Mouse (Mus musculus): Measurements from ENCODE around the gene Mcrip2. TPM values are rescaled to one million over a fixed set of nuclear protein-coding genes. Genes with fewer than 3 reads are reported as not detected.
A peak's percentile ranks its signal among the peaks of the same experiment; 100 is the strongest.

Mcrip2 gene
- polyA plus RNA-seq, 1 experiment from 2014 or later, result 70.3 TPM

GRCm38 (mm10) chr17:25879750-25880149 is 11.2 kb upstream of the Mcrip2 start:
- no peaks in the 10 kb centered on the region for H3K27me3 ChIP-seq (replicated peaks)
- peaks cover 54% of the 10 kb centered on the region for H3K36me3 ChIP-seq
- no peak overlapping the region for H3K27ac ChIP-seq
- peaks cover 45% of the 10 kb centered on the region for H3K4me1 ChIP-seq
- no peak overlapping the region for H3K9ac ChIP-seq
- no peak overlapping the region for H3K4me3 ChIP-seq
- WGBS (ENCODE audit: insufficient replicate concordance), result 77% methylated on average over 8 of the region's 8 CpGs
- H3K9me3 ChIP-seq (replicated peaks), result no peaks in the 10 kb centered on the region
- ATAC-seq, result no peak
- no peak overlapping the region for H3K4me2 ChIP-seq

GRCm38 (mm10) chr17:25879261-25879660 is 10.7 kb upstream of the Mcrip2 start:
- H3K4me3 ChIP-seq, result no peak overlapping the region
- no peak for ATAC-seq
- H3K27ac ChIP-seq, result no peak overlapping the region
- no peaks in the 10 kb centered on the region for H3K27me3 ChIP-seq (replicated peaks)
- H3K9me3 ChIP-seq (replicated peaks), result no peaks in the 10 kb centered on the region
- 69% methylated on average over 4 of the region's 4 CpGs for WGBS (ENCODE audit: insufficient replicate concordance)
- peaks cover 48% of the 10 kb centered on the region for H3K4me1 ChIP-seq
- peaks cover 49% of the 10 kb centered on the region for H3K36me3 ChIP-seq
- no peak overlapping the region for H3K9ac ChIP-seq
- H3K4me2 ChIP-seq, result no peak overlapping the region

GRCm38 (mm10) chr17:25878611-25879180 is 10.1 kb upstream of the Mcrip2 start:
- Histone ChIP-seq H3K9me3 (replicated peaks) (no peaks in the 10 kb centered on the region), H3K4me3 (no peak overlapping the region), H3K27me3 (replicated peaks) (no peaks in the 10 kb centered on the region), H3K4me1 (peaks cover 53% of the 10 kb centered on the region), H3K27ac (no peak overlapping the region), H3K36me3 (peaks cover 43% of the 10 kb centered on the region), H3K9ac (no peak overlapping the region), H3K4me2 (no peak overlapping the region)
- ATAC-seq, result no peak
- WGBS (ENCODE audit: insufficient replicate concordance), result 86% methylated on average over 19 of the region's 19 CpGs

GRCm38 (mm10) chr17:25877741-25878610 is 9.4 kb upstream of the Mcrip2 start:
- no peak overlapping the region for H3K4me2 ChIP-seq
- H3K36me3 ChIP-seq, result peaks cover 36% of the 10 kb centered on the region
- H3K4me1 ChIP-seq, result peaks cover 53% of the 10 kb centered on the region
- H3K9me3 ChIP-seq (replicated peaks), result no peaks in the 10 kb centered on the region
- H3K9ac ChIP-seq, result no peak overlapping the region
- no peak for ATAC-seq
- H3K27me3 ChIP-seq (replicated peaks), result no peaks in the 10 kb centered on the region
- H3K4me3 ChIP-seq, result no peak overlapping the region
- no peak overlapping the region for H3K27ac ChIP-seq
- WGBS (ENCODE audit: insufficient replicate concordance), result 90% methylated on average over 32 of the region's 32 CpGs

- Histone ChIP-seq H3K36me3 (peaks cover 29% of the 10 kb centered on the region), H3K4me3 (no peak overlapping the region), H3K27ac (no peak overlapping the region), H3K9ac (peak overlapping the region; percentile 19; the same call in 1 of the 2 replicates), H3K4me2 (peak overlapping the region; percentile 90), H3K9me3 (replicated peaks) (no peaks in the 10 kb centered on the region), H3K4me1 (peaks cover 45% of the 10 kb centered on the region), H3K27me3 (replicated peaks) (no peaks in the 10 kb centered on the region)
- 83% methylated on average over 3 of the region's 3 CpGs for WGBS (ENCODE audit: insufficient replicate concordance)
- no peak for ATAC-seq
Measured at GRCm38 (mm10) chr17:25877025-25877424, 8.5 kb upstream of the Mcrip2 start.

GRCm38 (mm10) chr17:25876347-25876915 is 7.9 kb upstream of the Mcrip2 start:
- ATAC-seq, result no peak
- WGBS (ENCODE audit: insufficient replicate concordance), result 64% methylated on average over 10 of the region's 10 CpGs
- H3K9me3 ChIP-seq (replicated peaks), result no peaks in the 10 kb centered on the region
- peak overlapping the region; percentile 90 for H3K4me2 ChIP-seq
- peak overlapping the region; percentile 92 for H3K27ac ChIP-seq
- H3K9ac ChIP-seq, result peak overlapping the region; percentile 78
- peaks cover 23% of the 10 kb centered on the region for H3K36me3 ChIP-seq
- H3K4me1 ChIP-seq, result peaks cover 39% of the 10 kb centered on the region
- H3K4me3 ChIP-seq, result peak overlapping the region; percentile 76
- H3K27me3 ChIP-seq (replicated peaks), result no peaks in the 10 kb centered on the region

- peak overlapping the region; percentile 76 for H3K4me3 ChIP-seq
- H3K9ac ChIP-seq, result peak overlapping the region; percentile 78
- peak overlapping the region; percentile 92 for H3K27ac ChIP-seq
- no peaks in the 10 kb centered on the region for H3K27me3 ChIP-seq (replicated peaks)
- 2% methylated on average over 59 of the region's 59 CpGs for WGBS (ENCODE audit: insufficient replicate concordance)
- H3K4me1 ChIP-seq, result peaks cover 32% of the 10 kb centered on the region
- peak overlapping the region; percentile 90 for H3K4me2 ChIP-seq
- H3K9me3 ChIP-seq (replicated peaks), result no peaks in the 10 kb centered on the region
- peak; percentile 86 for ATAC-seq
- H3K36me3 ChIP-seq, result peaks cover 23% of the 10 kb centered on the region
Measured at GRCm38 (mm10) chr17:25875171-25876136, 6.9 kb upstream of the Mcrip2 start.

GRCm38 (mm10) chr17:25874721-25875170 is 6.2 kb upstream of the Mcrip2 start, which contains the start of gene Mettl26:
Gene Mettl26 (plus strand): TSS chr17:25875074.
- H3K27me3 ChIP-seq (replicated peaks), result no peaks in the 10 kb centered on the region
- peak within 1 kb of the TSS; percentile 92 for H3K27ac ChIP-seq
- H3K4me3 ChIP-seq, result peak within 1 kb of the TSS; percentile 76
- ATAC-seq, result peak; percentile 70
- peak within 1 kb of the TSS; percentile 90 for H3K4me2 ChIP-seq
- under 1% methylated on average over 25 of the region's 25 CpGs for WGBS (ENCODE audit: insufficient replicate concordance)
- peak within 1 kb of the TSS; percentile 78 for H3K9ac ChIP-seq
- peaks cover 22% of the 10 kb centered on the region for H3K36me3 ChIP-seq
- no peaks in the 10 kb centered on the region for H3K9me3 ChIP-seq (replicated peaks)
- peaks cover 32% of the 10 kb centered on the region for H3K4me1 ChIP-seq

- 10% methylated on average over 14 of the region's 14 CpGs for WGBS (ENCODE audit: insufficient replicate concordance)
- ATAC-seq, result no peak
- Histone ChIP-seq H3K9ac (peak overlapping the region; percentile 78), H3K4me2 (peak overlapping the region; percentile 90), H3K4me1 (peaks cover 32% of the 10 kb centered on the region), H3K4me3 (peak overlapping the region; percentile 76), H3K9me3 (replicated peaks) (no peaks in the 10 kb centered on the region), H3K27ac (peak overlapping the region; percentile 92), H3K27me3 (replicated peaks) (no peaks in the 10 kb centered on the region), H3K36me3 (peaks cover 17% of the 10 kb centered on the region)
Measured at GRCm38 (mm10) chr17:25874148-25874720, 5.7 kb upstream of the Mcrip2 start.

- H3K4me3 ChIP-seq, result peak overlapping the region; percentile 76
- H3K4me1 ChIP-seq, result peaks cover 36% of the 10 kb centered on the region
- H3K9me3 ChIP-seq (replicated peaks), result no peaks in the 10 kb centered on the region
- peaks cover 10% of the 10 kb centered on the region for H3K36me3 ChIP-seq
- H3K4me2 ChIP-seq, result peak overlapping the region; percentile 90
- WGBS (ENCODE audit: insufficient replicate concordance), result 69% methylated on average over 11 of the region's 11 CpGs
- no peaks in the 10 kb centered on the region for H3K27me3 ChIP-seq (replicated peaks)
- ATAC-seq, result no peak
- peak overlapping the region; percentile 78; the same call in 1 of the 2 replicates for H3K9ac ChIP-seq
- peak overlapping the region; percentile 92; the same call in 1 of the 2 replicates for H3K27ac ChIP-seq
Measured at GRCm38 (mm10) chr17:25873405-25874147, 5.0 kb upstream of the Mcrip2 start.
